Mouse (Mus musculus) stomach, postnatal 0 days (tissue): ENCODE measurements at regions not wholly inside any gene's neighbourhood (a gene's known extent, or its start where the extent isn't known, plus 50 kb on each side); places are given as distances from the start of the nearest gene placed in this dataset.

ENCODE experiments used
- ATAC-seq: fragments of 200-750 bp; cut with Nextera tagmentation; 2 replicates; pipeline ENCODE4 v1.8.0; 2017; ENCODE audit not compliant: low FRiP score, low TSS enrichment
- DNase-seq: peaks from one replicate; pipeline ENCODE4 v3.0.0-alpha.2; 2016; ENCODE audit warnings: low spot score
- H3K27ac ChIP-seq: fragments of 300-500 bp; sonication (generic); replicated peaks from 2 replicates; pipeline ENCODE4 v1.5.1; 2014; ENCODE audit warnings: mild to moderate bottlenecking, control low read depth
- H3K27me3 ChIP-seq: fragments of 300-500 bp; sonication (generic); 2 replicates; pipeline ENCODE4 v1.6.1; 2014; ENCODE audit warnings: low read length; ENCODE audit not compliant: control insufficient read depth, insufficient read depth
- H3K36me3 ChIP-seq: fragments of 300-500 bp; sonication (generic); 2 replicates; pipeline ENCODE4 v1.6.1; 2014; ENCODE audit warnings: low read length, mixed read lengths; ENCODE audit not compliant: control insufficient read depth, insufficient read depth
- H3K4me1 ChIP-seq: fragments of 300-500 bp; sonication (generic); replicated peaks from 2 replicates; pipeline ENCODE4 v1.6.1; 2014; ENCODE audit warnings: antibody characterized with exemption; ENCODE audit not compliant: control insufficient read depth, insufficient read depth
- H3K4me2 ChIP-seq: fragments of 300-500 bp; sonication (generic); replicated peaks from 2 replicates; pipeline ENCODE4 v1.6.1; 2014; ENCODE audit warnings: low read depth, mild to moderate bottlenecking, control low read depth, moderate library complexity
- H3K4me3 ChIP-seq: fragments of 300-500 bp; sonication (generic); 2 replicates; pipeline ENCODE4 v1.5.1; 2014; ENCODE audit warnings: low read depth, low read length, control low read depth
- H3K9ac ChIP-seq: fragments of 300-500 bp; sonication (generic); 2 replicates; pipeline ENCODE4 v1.6.1; 2014; ENCODE audit warnings: mild to moderate bottlenecking, low read length, control low read depth, mixed read lengths
- H3K9me3 ChIP-seq: fragments of 300-500 bp; sonication (generic); 2 replicates; pipeline ENCODE4 v1.6.1; 2016; ENCODE audit warnings: low read length; ENCODE audit not compliant: control insufficient read depth
- CTCF ChIP-seq: IDR thresholded peaks from 2 replicates; pipeline ENCODE4 v1.5.1; 2016; ENCODE audit warnings: antibody characterized with exemption, low read depth, mild to moderate bottlenecking, moderate library complexity
- EP300 ChIP-seq: optimal IDR thresholded peaks from 2 replicates; pipeline ENCODE3; 2016; ENCODE audit warnings: antibody characterized with exemption
- WGBS: fragments of 180-500 bp; shearing (Covaris S2); extraction: QIAGEN DNeasy Blood & Tissue Kit; methylation state at CpG from one replicate; pipeline ENCODE4 v1.1.7; 2014; 5-methylcytosine and 5-hydroxymethylcytosine counted together

DNA sequence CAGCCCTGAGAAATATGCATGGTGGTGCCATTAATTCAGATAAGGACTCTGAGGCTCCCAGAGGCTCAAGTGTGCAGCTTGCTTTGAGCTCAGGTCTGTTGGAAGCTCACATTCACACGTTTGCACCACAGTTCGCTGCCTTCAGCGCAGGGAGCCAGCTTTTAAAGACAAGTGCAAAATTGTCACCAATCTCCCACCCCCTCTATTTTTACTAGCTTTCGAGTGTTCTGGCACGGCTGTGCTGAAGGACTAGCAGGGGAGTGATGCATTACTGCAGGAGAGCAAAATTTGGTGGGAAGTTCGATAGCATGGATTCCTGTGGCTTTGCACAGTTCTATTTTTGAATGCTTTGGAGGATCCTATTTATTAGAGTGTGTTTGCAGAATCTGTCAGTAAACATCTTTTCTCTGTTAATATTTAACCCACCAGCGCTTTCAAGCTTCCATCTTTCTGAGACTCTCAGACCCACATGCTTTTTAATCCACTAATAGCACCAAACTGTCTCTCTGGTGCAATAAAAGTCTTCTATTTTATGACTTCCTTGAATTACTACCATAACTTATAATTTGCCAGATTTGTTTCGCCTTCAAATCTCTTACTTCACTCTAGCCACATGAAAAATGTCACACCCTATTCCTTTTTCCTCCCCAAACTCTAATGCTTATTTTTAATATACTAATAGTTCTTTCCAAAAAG, 453.6 kb downstream of the Hsfy2 start:
- Histone ChIP-seq H3K9me3 (no peaks in the 10 kb centered on the region), H3K36me3 (no peaks in the 10 kb centered on the region), H3K9ac (no peak overlapping the region), H3K27me3 (no peaks in the 10 kb centered on the region), H3K4me3 (no peak overlapping the region), H3K4me1 (no peaks in the 10 kb centered on the region), H3K4me2 (no peak overlapping the region), H3K27ac (no peak overlapping the region)
- 45% methylated on average over 8 of the region's 8 CpGs for WGBS
- DNase-seq (no peak), ATAC-seq (no peak)
- no peak for TF ChIP-seq CTCF
- no peak for TF ChIP-seq EP300

GRCm38 (mm10) chr1:56179206-56179985, 457.8 kb downstream of the Hsfy2 start:
- H3K27me3 ChIP-seq: no peaks in the 10 kb centered on the region
- H3K4me1 ChIP-seq: no peaks in the 10 kb centered on the region
- no peaks in the 10 kb centered on the region for H3K9me3 ChIP-seq
- no peak for TF ChIP-seq CTCF
- no peak for TF ChIP-seq EP300
- DNase-seq: no peak
- no peak overlapping the region for H3K4me2 ChIP-seq
- 70% methylated on average over 10 of the region's 10 CpGs for WGBS
- H3K36me3 ChIP-seq: no peaks in the 10 kb centered on the region
- H3K9ac ChIP-seq: no peak overlapping the region
- H3K4me3 ChIP-seq: no peak overlapping the region
- no peak for ATAC-seq
- H3K27ac ChIP-seq: no peak overlapping the region

GRCm38 (mm10) chr1:56171157-56171556, 466.1 kb downstream of the Hsfy2 start:
- Histone ChIP-seq H3K9me3 (no peaks in the 10 kb centered on the region), H3K27ac (no peak overlapping the region), H3K4me2 (no peak overlapping the region), H3K27me3 (no peaks in the 10 kb centered on the region), H3K9ac (no peak overlapping the region), H3K4me3 (no peak overlapping the region), H3K36me3 (no peaks in the 10 kb centered on the region), H3K4me1 (no peaks in the 10 kb centered on the region)
- ATAC-seq (no peak), DNase-seq (no peak)
- WGBS: 63% methylated on average over 4 of the region's 4 CpGs
- TF ChIP-seq EP300 (no peak), CTCF (no peak)

- H3K27ac ChIP-seq: no peak overlapping the region
- no peak overlapping the region for H3K9ac ChIP-seq
- no peak overlapping the region for H3K4me2 ChIP-seq
- ATAC-seq (no peak), DNase-seq (no peak)
- H3K4me1 ChIP-seq: no peaks in the 10 kb centered on the region
- H3K36me3 ChIP-seq: no peaks in the 10 kb centered on the region
- TF ChIP-seq EP300 (no peak), CTCF (no peak)
- 69% methylated on average over 1 of the region's 1 CpGs for WGBS
- H3K4me3 ChIP-seq: no peak overlapping the region
- no peaks in the 10 kb centered on the region for H3K9me3 ChIP-seq
- no peaks in the 10 kb centered on the region for H3K27me3 ChIP-seq
Observed at GRCm38 (mm10) chr1:56168712-56169111, 468.5 kb downstream of the Hsfy2 start.

GRCm38 (mm10) chr1:56168063-56168462, 469.2 kb downstream of the Hsfy2 start:
- Histone ChIP-seq H3K27ac (no peak overlapping the region), H3K27me3 (no peaks in the 10 kb centered on the region), H3K4me2 (no peak overlapping the region), H3K9ac (no peak overlapping the region), H3K36me3 (no peaks in the 10 kb centered on the region), H3K9me3 (no peaks in the 10 kb centered on the region), H3K4me1 (no peaks in the 10 kb centered on the region), H3K4me3 (no peak overlapping the region)
- TF ChIP-seq CTCF (no peak), EP300 (no peak)
- 88% methylated on average over 4 of the region's 4 CpGs for WGBS
- DNase-seq (no peak), ATAC-seq (no peak)

DNA sequence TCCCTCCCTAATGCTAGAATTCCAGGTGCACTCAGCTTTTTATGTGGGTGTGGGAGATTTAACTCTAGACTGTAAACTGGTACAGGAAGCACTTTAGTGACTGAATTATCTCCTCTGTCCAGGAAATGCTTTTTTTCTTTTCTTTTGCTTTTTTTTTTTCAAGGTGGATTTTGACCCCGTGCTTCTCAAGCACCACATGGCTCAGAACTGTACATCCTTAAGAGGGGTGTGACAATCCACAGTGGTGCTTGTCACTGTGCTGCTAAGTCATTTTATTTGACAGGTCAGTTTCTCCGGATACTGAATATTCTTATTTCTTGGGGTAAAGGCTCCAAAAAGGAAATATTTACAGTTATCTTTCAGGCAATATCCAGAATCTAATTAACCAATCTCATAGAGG, 472.0 kb downstream of the Hsfy2 start:
- H3K36me3 ChIP-seq: no peaks in the 10 kb centered on the region
- H3K27ac ChIP-seq: no peak overlapping the region
- no peaks in the 10 kb centered on the region for H3K4me1 ChIP-seq
- H3K9me3 ChIP-seq: no peaks in the 10 kb centered on the region
- DNase-seq (no peak), ATAC-seq (no peak)
- WGBS: 59% methylated on average over 2 of the region's 2 CpGs
- TF ChIP-seq CTCF: no peak
- no peak for TF ChIP-seq EP300
- no peak overlapping the region for H3K9ac ChIP-seq
- no peaks in the 10 kb centered on the region for H3K27me3 ChIP-seq
- H3K4me2 ChIP-seq: no peak overlapping the region
- no peak overlapping the region for H3K4me3 ChIP-seq
